Mouse (Mus musculus): ENCODE data around the gene Edn3.

Gene Edn3

DNA sequence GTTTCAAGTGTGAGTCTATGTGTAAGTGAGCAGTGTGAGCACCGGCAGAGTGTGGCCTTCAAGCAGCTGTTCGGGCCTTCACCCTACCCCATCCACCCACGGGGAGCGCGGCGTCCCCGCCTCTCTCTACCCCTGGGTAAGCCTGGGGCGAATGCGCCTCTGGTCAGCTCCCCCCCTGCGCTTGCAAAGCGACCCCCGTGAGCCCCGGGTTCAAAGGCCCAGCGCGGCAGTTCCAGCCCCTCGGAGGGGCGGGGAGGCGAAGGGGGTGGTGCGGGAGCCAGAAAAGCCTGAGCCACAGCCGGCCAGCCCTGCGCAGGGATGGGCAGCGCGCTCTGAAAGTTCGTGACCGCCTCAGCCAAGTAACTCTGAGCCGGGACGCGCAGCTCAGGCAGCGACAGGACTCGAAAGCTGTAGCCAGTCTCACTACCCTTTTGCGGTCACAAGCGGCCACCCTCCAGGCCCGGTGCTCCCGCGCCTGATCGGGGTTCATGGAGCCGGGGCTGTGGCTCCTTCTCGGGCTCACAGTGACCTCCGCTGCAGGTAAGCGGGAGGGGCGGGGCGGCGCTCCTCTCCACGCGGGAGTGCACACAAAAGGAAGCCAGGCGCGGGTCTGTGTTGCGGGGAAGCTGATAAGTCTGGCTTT, at the start of gene Edn3:
Gene Edn3 (plus strand): TSS at position 141 of the 643 bp plus-strand sequence.
- no peak for DNase-seq (ENCODE audit: low spot score in 2 of 2)

DNA sequence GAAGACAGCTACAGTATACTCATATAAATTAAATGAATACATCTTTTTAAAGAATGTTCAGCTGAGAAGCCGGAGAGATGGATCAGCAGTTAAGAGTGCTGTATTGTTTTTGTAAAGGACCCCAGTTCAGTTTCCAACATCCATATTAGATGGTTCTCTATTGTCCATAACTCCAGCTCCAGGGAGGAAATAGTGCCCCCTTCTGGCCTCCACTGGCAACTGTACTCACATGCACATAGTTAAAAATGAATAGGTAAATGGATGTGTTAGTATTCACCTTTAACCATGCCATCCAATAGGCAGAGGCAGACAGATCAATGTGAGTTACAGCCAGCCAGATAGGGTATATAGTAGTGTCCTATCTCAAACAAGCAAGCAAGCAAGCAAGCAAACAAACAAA, 48.4 kb upstream of the Edn3 start:
- DNase-seq (ENCODE audit: low spot score in 2 of 2), result no peak

DNA sequence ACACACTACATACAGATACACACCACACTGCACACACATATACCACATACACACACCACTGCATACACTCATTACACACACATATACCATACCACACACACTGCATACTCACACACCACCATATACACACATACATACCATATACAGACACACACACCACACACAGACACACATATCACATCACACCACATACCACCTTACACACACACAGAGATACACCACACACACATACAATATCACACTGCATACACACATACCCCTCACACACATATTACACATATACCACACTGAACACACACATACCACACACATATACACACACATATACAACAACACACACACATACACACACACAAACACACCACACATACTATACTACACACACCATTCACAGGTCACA, 44.5 kb upstream of the Edn3 start:
- DNase-seq (ENCODE audit: low spot score in 2 of 2), result no peak

DNA sequence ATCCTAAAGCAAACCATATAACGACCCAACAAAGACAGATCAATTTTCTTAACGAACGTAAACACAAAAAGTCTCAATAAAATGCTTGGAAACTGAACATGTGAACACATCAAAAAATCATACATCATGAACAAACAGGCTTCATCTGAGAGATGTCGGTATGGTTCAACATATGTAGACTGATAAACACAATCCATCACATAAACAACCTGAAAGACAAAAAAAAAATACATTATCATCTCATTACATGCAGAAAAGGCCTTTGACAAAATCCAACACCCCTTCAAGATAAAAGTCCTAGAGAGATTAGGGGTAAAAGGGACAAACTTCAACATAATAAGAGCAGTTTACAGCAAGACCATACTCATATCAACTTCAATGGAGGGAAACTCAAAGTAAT, 42.6 kb upstream of the Edn3 start:
- DNase-seq (ENCODE audit: low spot score in 2 of 2), result no peak

DNA sequence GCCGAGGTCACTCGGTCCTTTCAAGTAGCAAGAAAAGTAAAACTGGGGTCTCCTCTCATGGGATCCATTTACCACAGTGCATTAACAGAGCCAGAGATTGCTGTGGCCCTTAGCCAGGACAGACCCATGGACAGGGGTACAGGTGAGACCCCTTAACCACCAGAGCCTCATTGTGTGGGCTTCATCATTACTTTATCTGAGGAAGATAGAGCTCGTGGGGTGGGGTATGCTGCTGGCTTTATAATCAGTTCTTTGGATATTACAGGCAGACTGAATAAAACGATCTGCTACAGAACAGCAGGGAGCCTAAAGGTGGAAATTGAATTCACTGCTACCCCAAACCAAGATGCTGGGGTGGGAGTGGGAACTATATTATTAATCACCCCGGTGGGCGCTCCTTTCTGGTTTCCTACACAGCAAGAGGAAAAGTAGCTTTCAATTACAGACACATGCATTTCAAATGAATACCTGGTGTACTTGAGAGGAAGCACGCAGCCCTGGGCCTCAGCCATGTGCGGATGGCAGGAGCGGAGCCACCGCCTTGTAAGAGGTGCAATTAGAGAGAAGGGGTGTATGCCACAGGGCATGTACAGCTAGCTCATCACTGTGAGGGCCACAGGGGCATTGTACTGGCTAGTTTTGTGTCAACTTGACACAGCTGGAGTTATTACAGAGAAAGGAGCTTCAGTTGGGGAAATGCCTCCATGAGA, 33.1 kb upstream of the Edn3 start:
- no peak for DNase-seq (ENCODE audit: low spot score in 2 of 2)

DNA sequence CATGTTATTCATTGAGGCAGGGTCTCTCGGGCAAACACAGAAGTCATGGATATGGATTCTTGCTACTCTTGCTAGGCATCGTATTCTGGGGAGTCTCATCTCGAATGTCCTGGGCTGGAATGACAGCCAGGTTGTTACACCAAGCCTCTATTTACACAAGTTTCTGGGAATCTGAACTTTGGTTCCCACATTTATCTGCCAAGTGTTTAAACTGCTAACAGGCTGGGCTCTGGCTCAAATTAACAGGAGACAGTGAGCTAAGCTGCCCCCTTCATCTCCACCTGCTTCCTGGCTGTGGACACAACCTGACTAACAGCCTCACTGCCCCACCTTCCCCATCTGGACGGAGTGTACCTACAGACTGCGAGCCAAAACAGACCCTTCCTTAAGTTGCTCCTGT, 28.5 kb upstream of the Edn3 start:
- DNase-seq (ENCODE audit: low spot score in 2 of 2), result no peak

DNA sequence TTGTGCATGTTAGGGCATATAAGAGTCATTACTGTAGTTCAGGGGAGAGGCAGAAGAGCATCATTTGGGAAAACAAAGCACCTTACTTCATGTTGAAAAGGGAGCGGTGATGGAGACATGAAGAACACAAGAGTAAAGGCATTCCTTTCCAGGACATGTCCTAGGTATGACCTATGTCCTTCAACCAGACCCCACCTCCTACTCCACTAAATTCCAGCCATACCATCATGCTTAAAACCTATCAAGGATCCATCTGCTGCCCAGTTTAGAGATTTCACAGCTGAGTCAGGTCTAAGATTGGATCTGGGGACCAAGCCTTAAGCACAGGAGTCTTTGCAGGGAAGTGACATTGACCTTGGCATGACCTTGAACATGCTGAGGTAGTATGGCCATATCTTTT, 25.1 kb upstream of the Edn3 start:
- no peak for DNase-seq (ENCODE audit: low spot score in 2 of 2)

DNA sequence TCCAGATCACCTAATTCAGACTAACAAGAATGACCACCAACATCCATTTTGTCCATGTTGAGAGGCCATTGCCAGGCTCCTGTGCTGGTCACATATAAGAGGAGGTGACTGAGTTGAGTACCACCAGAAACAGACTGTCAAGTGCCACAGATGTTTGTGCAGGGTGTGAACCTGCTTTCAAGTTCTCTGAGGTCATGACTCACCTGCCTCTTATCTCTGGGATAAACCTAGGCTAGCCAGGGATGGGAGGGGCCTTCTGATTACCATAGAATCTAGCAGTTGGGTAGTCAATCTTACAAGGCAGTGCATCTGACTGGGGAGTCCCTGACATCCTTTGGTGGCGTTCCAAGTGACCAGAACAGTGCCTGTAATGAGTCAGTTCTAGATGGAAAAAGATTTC, 13.2 kb upstream of the Edn3 start:
- no peak for DNase-seq (ENCODE audit: low spot score in 2 of 2)

DNA sequence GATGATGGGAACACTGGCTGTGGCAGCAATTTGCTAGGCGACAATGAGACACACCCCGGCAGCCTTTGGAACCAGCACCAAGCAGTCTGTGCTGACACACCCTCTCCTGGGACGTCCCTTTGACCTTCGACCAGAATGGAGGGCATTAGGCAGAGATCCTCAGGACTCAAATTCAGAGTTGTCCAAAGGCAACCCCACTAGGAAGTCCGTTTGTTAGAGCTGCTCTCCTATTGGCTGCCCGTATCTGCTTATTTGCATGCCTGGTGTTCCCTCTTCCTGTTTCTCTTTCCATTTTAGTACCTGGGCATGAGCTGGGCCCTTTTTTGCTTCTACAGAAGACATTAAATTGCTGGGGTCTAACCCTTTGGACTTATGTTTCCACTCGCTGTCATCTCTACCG, 12.0 kb upstream of the Edn3 start:
- DNase-seq (ENCODE audit: low spot score in 2 of 2), result no peak

DNA sequence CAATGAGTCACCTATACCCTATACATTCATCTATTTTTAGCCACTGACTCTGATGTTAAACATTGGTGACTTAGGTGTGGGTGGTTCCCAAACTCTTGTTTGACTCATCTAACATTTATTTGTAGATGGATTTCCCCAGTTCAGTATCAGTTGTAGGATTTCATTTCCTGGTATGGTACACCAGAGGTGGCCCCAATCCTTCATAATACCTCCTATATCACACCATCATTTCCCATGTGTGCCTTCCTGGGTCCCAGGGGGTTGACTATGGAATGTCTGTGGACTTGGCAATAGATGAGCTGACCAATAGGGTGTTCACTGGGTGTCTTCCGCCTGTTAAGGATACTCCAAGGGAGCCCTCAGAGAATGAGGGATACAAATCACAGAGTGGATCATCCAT, 7.2 kb upstream of the Edn3 start:
- no peak for DNase-seq (ENCODE audit: low spot score in 2 of 2)

DNA sequence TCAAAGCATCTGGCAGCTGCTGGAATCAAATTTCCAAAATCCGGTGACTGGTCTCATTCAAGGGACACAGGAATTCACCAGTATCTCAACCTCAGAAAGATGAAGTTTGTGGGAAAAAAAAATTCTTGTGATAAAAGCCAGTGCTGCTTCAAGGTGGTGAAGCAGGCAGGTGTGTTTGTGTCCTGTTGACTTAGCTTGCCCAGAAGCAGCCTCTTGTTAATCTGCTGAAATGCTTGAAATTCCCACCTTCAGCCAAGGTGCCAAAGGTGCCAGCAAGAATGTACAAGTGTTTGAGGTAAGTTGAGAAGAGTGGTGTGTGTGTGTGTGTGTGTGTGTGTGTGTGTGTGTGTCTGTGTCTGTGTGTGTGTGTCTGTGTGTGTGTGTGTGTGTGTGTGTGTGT, 6.2 kb upstream of the Edn3 start:
- DNase-seq (ENCODE audit: low spot score in 2 of 2), result no peak

DNA sequence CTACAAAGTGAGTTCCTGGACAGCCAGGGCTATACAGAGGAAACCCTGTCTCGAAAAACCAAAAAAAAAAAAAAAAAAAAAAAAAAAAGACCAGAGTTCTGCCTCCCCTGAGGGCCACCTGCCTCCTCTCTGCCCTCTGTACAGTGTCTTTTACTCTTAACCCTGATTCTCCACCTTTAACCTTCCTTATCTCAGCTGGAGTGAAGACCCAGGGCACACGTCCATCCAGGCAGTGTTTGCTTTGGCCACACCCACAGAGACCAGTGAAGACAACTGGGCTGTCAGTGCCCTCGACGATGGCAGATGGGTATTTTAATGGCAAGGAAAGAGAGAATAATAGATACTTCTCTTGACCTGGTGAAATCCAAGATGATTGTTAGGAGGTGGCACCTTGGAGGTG, 1.2 kb upstream of the Edn3 start:
- DNase-seq (ENCODE audit: low spot score in 2 of 2), result no peak

DNA sequence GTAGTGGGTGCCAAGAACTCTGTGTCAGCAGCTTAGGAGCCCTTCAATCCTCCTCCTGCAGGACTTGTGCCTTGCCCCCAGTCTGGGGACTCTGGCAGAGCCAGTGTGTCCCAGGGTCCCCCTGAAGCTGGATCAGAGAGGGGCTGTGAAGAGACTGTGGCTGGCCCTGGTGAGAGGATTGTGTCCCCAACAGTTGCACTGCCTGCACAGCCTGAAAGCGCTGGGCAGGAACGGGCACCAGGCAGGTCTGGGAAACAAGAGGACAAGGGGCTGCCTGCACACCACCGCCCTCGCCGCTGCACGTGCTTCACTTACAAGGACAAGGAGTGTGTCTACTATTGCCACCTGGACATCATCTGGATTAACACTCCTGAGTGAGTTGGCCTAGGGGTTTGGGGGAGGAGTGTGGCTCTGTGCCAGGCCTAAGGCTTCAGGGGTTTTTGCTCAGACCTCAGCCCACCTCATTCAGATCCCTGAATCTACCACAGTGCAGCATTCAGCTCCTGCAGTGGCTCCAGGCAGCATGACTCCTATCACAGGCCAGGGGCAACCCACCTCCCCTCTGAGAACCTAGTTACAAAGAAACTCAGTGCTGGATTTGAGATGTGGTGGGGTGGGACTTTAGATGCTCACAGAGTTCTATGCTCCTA, 1.2 kb downstream of the Edn3 start:
- no peak for DNase-seq (ENCODE audit: low spot score in 2 of 2)

DNA sequence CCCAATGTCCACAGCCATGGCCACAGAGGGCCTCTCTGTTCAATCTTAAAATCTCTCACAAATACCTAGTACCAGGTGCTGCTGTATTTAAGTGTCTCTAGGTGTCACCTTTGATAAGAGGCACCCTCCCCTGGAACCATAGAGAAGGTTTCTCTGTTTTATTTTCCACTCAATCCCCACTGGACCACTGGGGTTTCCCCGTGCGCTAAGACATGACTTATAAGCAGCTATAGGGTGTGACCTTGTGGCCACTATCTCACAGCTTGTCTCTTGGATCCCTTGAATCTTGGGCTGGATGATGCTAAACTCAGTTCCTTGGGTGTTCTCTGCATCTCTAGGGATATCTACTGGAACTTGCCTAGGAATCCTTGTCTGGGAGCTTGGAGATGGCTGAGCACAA, 1.9 kb downstream of the Edn3 start:
- no peak for DNase-seq (ENCODE audit: low spot score in 2 of 2)

DNA sequence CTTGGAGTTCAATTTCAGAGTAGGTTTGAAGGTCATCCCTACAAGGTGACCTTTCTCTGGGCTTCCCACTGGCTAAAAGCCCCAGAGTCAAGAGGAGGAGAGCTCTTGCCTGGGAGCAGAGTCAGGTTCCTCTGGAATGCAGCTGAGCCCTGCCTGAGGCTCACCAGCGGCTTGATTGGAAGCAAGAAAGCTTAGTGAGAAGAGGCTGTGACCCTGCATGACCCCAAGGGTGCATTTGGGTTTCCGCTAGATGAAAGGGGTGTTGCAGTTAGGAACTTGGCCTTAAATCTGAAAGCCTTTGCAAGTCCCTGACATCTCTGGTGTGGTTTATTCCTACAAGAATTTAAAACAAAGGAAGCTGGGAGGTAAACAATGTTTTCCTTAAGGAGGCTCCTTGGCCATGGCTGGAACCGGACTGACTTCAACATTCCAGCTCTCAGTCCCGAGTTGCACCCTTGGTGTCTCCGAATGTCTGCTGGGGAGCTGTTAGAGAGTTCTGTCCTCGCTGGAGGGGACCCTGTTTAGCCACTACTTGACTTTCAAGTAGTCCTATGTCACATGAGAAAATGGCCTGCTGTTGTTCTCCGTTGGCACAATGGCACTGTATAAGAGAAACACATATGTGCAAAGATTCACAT, 8.6 kb downstream of the Edn3 start:
- DNase-seq (ENCODE audit: low spot score in 2 of 2), result no peak

DNA sequence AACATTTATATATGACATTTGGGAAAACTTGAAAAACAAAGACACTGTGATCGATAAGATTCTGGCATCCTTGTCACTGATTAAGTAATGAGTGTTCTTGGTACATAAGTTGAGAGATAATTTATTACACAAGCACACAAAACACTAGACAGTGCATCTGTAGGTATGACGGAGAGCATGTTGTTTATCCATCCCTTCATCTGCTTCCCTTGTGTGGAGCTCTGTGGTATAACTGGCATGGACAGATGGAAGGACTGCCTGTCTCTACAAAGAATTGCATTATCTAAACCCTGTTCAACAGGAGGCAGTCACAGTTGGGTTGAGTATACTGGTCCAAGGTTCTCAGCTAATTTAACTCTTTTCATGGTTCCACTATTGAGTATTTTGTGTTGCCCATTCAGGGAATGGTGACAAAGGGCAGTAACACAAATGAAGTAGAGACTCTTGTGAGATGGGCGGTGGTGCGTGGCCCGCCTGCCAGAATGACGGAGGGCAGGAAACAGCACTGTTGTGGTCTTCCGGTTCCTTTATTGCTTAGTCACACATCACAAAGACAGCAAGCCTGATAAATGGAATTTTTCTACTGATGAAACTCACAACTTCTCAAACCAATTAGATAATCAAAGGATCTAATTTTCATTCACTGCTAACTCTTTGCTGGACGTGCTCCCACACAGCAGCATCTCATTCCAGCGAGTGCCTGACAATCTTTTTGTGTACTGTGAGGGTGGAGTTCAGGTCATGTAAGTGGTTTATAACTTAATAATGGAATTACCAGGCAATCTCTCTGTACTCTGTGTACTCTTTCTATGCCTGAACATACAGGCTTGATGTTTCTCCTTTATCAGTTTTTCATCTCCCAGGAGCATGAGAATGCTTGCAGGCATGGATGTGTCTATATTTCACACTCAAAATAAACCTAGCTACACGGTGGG, 14.0 kb downstream of the Edn3 start:
- DNase-seq (ENCODE audit: low spot score in 2 of 2), result no peak

DNA sequence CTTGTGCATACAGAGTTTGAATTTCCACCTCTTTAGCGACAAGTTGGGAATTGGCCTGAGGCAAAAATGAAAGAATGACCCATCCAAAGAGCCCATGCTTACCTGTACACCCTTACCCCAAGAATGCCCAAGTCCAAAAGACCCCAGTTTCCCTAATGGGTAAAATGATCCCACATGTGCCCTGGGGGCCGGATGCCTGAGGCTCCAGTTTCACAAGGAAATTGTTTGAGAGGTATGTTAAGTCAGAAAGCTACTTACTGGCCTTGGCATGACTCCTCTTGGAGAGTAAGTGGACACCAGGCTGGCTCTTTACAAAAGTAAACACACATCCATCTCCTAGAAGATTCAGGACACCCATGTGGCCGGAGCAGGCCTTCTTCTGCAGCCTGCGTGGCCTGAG, 21.6 kb downstream of the Edn3 start:
- no peak for DNase-seq (ENCODE audit: low spot score in 2 of 2)

DNA sequence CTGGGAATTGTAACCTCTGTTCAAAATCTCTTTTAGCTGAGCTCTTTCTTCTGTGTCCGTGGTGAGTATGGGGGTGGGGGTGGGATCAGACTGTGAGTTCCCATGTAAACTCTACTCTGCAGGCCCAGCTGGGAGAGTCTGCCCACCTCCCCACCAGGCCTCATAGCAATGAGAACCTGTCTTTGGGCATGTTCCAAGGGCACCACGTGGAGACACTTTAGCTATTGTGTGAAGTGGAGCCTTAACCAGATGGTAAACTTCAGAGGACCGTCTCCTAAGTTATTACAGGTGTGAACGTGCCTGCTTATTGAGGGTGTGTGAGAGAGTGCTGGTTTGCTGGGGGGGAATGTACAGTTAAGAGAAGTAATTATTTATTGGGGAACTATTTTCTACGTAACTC, 22.5 kb downstream of the Edn3 start:
- DNase-seq (ENCODE audit: low spot score in 2 of 2), result no peak

DNA sequence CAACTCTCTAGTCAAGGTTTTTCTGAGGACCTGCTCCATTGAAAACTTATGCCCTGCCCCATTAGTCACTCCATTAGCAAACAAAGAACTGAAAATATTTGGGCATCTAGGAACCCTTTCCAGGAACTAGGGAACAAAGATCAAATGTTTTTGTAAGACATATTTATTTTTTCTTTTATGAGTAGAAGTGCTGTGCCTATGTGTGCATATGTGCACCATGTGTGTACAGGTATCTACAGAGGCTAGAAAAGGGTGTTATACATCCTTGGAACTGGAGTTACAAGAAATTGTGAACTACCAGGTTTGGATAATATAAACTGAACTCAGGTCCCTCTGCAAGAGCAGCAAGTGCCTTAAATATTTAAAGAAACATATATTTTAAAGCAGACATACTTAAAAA, 28.4 kb downstream of the Edn3 start:
- no peak for DNase-seq (ENCODE audit: low spot score in 2 of 2)

DNA sequence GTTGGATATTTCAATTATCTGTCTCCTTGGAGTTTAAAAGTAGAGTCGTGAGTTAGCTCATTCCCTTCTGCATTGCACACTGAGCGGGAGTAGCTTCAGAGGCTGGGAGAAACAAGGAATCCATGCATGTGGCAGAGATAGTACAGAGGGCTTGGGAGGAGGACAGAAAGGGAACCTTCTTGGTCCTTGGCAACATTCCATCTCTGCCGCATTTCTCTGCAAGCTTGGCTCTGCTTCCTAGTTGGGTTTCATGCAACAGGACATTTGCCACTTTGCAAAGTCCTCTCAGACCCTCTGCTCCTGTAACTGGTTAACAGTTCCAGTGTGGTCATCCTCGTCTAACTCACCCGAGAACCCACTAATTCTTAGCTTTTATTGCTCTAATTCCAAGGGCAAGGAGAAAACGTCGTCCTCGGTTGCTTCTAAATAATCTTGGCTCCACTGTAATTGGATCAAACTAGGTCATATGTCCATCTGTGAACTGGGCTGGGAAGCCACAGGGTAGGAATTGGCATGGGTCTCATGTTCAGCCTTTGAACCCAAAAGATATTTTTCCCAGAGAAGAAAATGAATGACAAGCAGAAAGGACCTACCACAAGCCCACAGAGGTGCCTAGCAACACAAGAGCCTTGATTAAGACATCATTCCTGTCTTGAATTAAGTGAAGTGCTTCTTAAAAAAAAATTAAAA, 32.2 kb downstream of the Edn3 start:
- no peak for DNase-seq (ENCODE audit: low spot score in 2 of 2)

DNA sequence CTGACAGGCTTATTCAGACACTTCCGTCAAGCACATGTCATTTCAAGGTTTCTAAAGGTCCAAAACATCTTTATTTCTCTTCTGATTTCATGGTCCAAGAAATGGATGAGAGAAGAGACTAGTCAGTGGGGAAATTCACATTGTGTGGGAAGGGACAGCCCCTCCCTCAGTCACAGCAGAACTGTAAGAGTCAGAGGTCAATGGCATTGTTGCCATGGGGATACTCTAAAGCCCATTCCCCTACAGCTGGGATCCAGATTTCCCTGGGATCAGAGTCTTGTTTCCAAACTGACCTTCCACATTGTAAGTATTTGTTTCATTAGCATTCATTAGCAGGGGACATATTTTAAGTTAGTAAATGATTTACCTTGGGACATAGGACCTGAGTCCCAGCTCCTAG, 32.8 kb downstream of the Edn3 start:
- DNase-seq (ENCODE audit: low spot score in 2 of 2), result no peak
